Mouse (Mus musculus): ENCODE results near the gene Gpkow.

DNA sequence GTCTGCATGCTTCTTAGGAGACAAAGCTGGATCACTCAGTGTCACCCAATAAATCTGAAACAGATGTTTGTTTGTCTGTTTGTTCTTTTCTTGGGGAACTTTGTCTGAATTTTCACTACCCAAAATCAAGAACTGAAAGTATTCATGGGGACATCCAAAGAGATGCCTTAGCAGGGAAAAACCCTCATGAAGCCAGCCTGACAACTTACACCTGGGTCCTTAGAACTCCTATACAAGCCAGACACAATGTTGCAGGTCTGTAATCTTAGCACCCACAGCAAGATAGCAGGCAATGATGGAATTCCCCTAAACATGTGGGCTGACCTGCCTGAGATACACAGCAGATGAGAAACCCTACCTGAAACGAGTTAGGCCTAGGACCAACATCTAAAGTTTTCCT lies 48.0 kb downstream of the Gpkow start:
- no peak for TF ChIP-seq USF2 (IDR thresholded peaks at IDR 0.05; ENCODE audit: borderline replicate concordance in 1 of 2, insufficient read depth in 1 of 2, low read depth in 1 of 2, low read length in 2 of 2)
- TF ChIP-seq EP300 (IDR thresholded peaks at IDR 0.05; ENCODE audit: low read depth in 1 of 2, low read length in 2 of 2), result no peak
- TF ChIP-seq CTCF (IDR thresholded peaks at IDR 0.05 in 2 of 3, conservative IDR thresholded peaks at IDR 0.05 in 1 of 3; ENCODE audit: control insufficient read depth in 1 of 3, insufficient read depth in 1 of 3, low read depth in 2 of 3, low read length in 3 of 3, poor library complexity in 1 of 3, severe bottlenecking in 1 of 3), result no peak
- TF ChIP-seq USF1 (IDR thresholded peaks at IDR 0.05; ENCODE audit: low read depth, low read length), result no peak
- no peak for TF ChIP-seq E2F4 (IDR thresholded peaks at IDR 0.05; ENCODE audit: borderline replicate concordance, low read depth, low read length)
- no peak for TF ChIP-seq POLR2A (IDR thresholded peaks at IDR 0.05; ENCODE audit: control insufficient read depth in 1 of 2, insufficient read depth in 1 of 2, low read depth in 1 of 2, low read length in 2 of 2, poor library complexity in 1 of 2)
- no peak for TF ChIP-seq MEF2A (IDR thresholded peaks at IDR 0.05; ENCODE audit: extremely low read depth, insufficient replicate concordance, low read depth, low read length, poor library complexity, severe bottlenecking)
- TF ChIP-seq NRF1 (IDR thresholded peaks at IDR 0.05; ENCODE audit: insufficient read depth, low read depth, low read length, poor library complexity, severe bottlenecking), result no peak
- no peak for TF ChIP-seq ZC3H11A (IDR thresholded peaks at IDR 0.05; ENCODE audit: low read depth, low read length)
- no peak for TF ChIP-seq SIN3A (IDR thresholded peaks at IDR 0.05; ENCODE audit: low read length)
- no peak for TF ChIP-seq HCFC1 (IDR thresholded peaks at IDR 0.05; ENCODE audit: low read depth, low read length)
- TF ChIP-seq MAFK (IDR thresholded peaks at IDR 0.05; ENCODE audit: borderline replicate concordance, low read depth, low read length), result no peak

Measured in MEL (cell line).